Mouse (Mus musculus): ENCODE results near the gene Phldb3.
"Not testable (repeated sequence)": the region's sequence is repeated elsewhere in the genome, so short reads cannot be mapped to it uniquely, and the experiment has no call there.

Phldb3 gene

GRCm38 (mm10) chr7:24595464-24595863, 15.1 kb upstream of the Phldb3 start:
- DNase-seq = no peak

GRCm38 (mm10) chr7:24598121-24598520, 12.4 kb upstream of the Phldb3 start:
- DNase-seq = no peak

GRCm38 (mm10) chr7:24599211-24600067, 11.1 kb upstream of the Phldb3 start:
- DNase-seq = no peak

- peak; percentile 95 for DNase-seq
Measured at GRCm38 (mm10) chr7:24600941-24601597, 9.5 kb upstream of the Phldb3 start.

- DNase-seq = no peak
Measured at GRCm38 (mm10) chr7:24605561-24605960, 5.0 kb upstream of the Phldb3 start.

DNA sequence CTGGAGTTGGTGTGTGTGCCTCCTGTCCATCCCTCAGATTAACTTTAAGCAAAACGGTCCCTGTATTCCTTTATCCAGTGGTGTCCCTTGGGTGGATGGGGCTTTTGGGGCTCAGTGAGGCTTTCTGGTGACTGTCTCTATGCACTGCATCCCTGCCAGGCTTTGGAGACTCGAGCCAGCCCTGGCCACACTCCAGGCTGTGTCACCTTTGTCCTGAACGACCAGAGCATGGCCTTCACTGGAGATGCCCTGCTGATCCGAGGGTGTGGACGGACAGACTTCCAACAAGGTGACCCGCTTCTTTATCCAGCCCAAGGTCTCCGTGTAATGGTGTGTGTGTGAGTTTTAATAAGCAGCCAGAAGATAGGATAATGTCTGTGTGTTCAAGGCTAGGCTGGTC, 4.5 kb upstream of the Phldb3 start:
- no peak for DNase-seq

GRCm38 (mm10) chr7:24608017-24608416, 2.5 kb upstream of the Phldb3 start:
- DNase-seq = peak; percentile 82

- peak; percentile 75 for DNase-seq
Measured at GRCm38 (mm10) chr7:24608561-24608960, 2.0 kb upstream of the Phldb3 start.

GRCm38 (mm10) chr7:24610879-24611494, 424 bp downstream of the Phldb3 start:
- DNase-seq = peak; percentile 97

DNA sequence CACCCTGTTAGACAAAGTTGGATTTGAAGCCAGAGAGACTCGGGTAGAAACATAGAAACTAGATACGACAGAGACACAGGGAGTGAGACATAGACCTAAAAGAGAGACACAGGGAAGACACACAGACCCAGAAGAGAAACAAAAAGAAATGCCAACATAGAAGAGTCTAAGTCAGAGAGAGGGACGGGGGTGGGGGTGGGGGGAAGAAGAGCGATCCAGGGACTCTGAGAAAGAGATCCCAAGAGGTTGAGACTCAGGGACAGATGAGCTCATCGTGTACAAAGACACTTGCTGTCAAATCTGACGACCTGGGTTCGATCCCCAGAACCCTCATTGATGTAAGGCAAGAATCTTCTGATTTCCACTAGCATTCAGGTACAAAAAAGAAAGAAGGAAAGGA, 1.1 kb downstream of the Phldb3 start:
- no peak for DNase-seq

- DNase-seq = no peak
Measured at GRCm38 (mm10) chr7:24612308-24612910, 1.8 kb downstream of the Phldb3 start.

DNA sequence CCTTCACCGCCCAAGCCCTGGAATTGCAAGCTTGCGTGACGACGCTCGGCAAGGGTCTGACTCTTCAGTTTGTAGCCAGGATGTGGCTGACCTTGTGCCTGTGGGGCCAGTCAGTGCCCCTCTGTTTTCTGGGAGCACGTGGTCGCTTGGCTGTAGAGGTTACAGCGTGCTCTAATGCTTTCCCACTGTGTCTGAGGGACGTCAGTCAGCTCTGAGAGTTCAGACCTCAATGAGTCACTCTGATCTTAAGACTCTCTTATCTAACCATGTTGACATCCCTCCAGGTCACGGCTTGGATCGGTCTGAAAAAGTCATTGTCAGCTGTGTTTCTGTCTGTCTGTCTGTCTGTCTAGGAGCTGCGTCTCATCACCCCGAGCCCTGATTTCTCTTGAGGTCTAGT, 4.3 kb downstream of the Phldb3 start:
- DNase-seq = no peak

DNA sequence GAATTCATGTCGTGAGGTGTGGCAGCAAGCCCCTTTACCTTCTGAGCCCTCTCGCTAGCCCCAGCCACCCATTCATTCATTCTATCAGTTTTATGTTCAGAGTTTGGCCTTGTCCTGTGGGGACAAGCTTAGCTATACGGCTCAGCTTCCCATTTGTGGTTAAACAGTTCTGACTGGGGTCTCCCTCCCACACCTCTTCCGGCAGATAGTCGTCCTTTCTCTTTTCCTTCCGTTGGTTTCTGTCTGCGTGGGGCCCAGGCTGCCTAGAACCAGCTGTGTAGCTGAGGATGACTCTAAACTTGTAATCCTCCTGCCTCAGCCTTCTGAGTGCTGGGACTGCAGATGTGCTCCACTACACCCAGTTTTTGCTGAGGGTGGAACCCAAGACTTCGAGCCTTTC, 7.2 kb downstream of the Phldb3 start:
- DNase-seq = peak; percentile 41

DNA sequence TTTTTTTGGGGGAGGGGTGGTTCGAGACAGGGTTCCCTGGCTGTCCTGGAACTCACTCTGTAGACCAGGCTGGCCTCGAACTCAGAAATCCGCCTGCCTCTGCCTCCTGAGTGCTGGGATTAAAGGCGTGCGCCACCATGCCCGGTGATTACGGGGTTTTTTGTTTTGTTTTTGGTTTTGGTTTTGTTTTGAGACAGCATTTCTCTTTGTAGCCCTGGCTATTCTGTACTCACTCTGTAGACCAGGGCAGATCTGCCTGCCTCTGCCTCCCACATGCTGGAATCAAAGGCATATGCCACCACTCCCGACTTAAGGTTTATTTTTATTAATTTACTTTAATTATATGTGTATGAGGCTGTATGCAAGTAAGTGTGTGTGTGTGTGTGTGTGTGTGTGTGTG, 7.8 kb downstream of the Phldb3 start:
- not testable (repeated sequence) for DNase-seq

DNA sequence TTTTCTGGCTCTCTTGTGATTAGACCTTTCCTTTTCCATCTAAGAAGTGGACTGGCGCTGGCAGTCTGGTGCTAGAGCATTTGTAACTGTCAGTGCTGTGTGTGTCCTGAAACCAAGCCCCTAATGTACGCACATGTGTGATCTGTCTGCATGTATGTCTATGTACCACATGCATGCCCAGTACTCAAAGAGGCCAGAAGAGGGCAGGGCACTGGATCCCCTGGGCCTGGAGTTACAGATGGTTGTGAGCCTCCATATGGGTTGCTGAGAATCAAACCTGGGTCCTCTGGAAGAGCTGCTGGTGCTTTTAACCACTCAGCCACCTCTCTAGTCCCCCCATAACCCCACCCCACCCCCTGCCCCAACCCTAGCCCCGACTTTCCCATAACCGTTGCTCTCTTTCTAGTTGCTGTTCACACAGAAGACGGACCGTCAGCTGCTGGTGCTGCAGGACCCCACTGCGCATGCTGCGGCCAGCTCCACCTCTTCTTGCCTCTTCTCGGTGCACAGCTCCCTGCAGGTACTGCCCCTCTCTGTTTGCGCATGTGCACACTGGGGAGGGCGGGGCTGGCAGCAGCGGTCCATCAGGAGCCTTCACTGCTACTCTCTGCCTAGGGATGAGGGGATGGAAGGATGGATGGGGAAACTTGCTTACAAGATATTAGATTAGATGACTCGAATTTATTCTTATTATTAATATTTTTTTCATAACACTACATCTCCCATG, 9.3 kb downstream of the Phldb3 start:
- DNase-seq = no peak

- DNase-seq = no peak
Measured at GRCm38 (mm10) chr7:24621193-24621592, 10.6 kb downstream of the Phldb3 start.

DNA sequence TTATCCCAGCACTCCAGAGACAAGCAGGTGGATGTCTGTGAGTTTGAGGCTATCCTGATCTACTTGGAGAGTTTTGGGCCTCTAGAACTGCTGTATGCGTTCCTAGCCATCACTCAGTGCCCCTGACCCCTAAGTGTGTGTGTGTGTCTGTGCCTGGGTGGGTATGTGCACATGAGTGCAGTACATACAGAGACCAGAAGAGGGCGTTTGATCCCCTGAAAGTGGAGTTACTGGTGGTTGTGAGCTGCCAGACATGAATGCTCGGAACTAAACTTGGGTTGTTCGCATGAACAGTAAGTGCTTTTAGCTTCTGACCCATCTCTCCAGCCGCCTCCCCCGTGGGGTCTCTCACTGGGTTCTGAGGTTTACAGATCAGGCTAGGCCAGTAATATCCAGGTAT, 12.4 kb downstream of the Phldb3 start:
- no peak for DNase-seq

DNA sequence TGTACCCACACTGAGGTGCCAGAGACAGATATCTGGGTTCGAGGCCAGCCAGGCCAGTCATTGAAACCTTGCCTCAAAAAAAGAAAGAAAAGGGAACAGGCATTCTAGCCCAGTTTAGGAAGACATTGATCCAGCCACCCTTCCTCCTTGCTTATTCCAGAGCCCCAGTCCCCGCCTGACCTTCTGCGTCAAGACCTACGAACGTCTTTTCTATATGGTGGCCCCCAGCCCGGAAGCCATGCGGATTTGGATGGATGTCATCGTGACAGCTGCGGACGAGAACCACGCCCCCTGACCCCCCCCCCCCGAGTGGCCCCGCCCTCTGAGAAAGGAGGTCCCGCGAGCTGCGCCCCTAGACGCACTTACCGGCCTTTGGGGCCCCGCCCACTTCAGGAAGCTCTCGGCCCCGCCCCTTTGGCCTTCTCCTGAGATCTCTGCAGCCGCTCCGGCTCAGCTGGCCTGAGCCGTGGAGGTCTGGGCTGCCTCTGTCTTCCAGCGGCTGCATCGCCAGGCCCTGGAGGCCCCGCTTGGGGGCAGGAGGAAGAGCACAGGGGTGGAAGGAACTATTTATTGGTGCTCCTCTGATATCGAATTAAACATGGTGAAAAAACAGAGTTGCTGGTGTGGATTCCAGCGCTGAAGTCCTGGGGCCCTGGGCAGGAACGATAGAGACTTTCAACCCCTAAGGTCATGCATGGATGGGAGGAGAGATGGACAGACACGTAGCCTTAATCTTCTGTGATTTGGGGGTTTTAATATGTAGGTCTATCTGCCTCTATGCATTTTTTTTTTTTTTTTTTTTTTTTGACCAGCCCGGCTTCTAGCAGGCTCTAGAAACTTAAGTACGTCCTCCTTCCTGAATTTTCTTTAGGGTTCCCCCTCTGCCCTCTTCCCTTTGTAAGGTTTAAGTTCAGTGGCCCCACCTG, 18.4 kb downstream of the Phldb3 start:
- peak; percentile 84 for DNase-seq

DNA sequence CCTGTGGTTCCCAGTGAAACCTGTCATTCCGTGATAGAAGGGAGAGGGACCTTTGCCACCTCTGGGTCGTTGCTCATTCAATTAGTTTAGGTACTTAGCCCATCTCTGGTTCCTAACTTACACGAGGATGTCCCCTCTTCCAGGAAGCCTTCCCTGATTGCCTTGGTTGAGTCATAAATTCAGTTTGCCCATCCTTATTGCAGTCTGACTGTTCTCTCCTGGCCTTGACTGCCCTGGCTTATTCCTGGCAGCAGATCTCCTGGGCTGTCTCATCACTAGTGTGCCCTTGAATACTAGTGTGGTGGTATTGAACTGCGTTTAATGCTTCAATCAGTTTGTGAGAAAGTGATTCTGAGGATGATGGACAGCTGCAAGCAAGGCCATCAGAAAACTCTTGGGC, 19.1 kb downstream of the Phldb3 start:
- DNase-seq = no peak

GRCm38 (mm10) chr7:24630116-24630880, 19.7 kb downstream of the Phldb3 start:
- no peak for DNase-seq

DNA sequence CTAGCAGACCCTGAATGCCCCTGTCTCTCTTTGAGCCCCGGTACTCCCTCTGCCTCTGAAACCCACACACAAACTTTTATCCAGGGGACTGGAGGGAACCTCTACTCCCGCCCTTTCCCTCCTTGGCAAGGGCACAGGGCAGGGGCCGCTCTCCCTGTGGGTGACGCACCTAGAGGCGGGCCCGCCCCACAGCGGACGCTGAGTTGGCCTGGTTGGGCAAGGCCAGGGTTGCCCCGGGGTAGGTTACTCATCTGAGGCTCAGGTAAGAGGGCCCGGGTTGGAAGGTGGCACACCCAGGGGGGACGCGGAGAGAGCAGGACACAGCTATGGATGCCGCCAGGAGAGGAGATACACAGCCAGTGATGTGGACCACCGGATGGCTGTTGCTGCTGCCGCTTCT, 25.7 kb downstream of the Phldb3 start, which contains the start of gene Lypd3:
Gene Lypd3 (plus strand): TSS at position 287 of the 400 bp plus-strand sequence.
- DNase-seq = no peak
